Mouse (Mus musculus) CD4-positive, CD25-positive, alpha-beta regulatory T cell, adult 2 months (primary cell): ENCODE measurements around the gene Adcy9.

Experiments used
- DNase-seq: peaks from one replicate; pipeline ENCODE4 v3.0.0-alpha.2; 2012; ENCODE audit warnings: low read depth, low spot score

Gene Adcy9

GRCm38 (mm10) chr16:4320856-4321255, 99.4 kb downstream of the Adcy9 start:
- DNase-seq = no peak

GRCm38 (mm10) chr16:4318001-4318526, 102.2 kb downstream of the Adcy9 start:
- no peak for DNase-seq

GRCm38 (mm10) chr16:4316094-4316474, 104.2 kb downstream of the Adcy9 start:
- peak; percentile 86 for DNase-seq

GRCm38 (mm10) chr16:4315352-4316093, 104.8 kb downstream of the Adcy9 start:
- DNase-seq = no peak

GRCm38 (mm10) chr16:4314891-4315290, 105.4 kb downstream of the Adcy9 start:
- DNase-seq = no peak

- no peak for DNase-seq
Observed at GRCm38 (mm10) chr16:4312018-4312417, 108.3 kb downstream of the Adcy9 start.

- no peak for DNase-seq
Observed at GRCm38 (mm10) chr16:4311608-4312007, 108.7 kb downstream of the Adcy9 start.

- no peak for DNase-seq
Observed at GRCm38 (mm10) chr16:4307795-4308194, 112.5 kb downstream of the Adcy9 start.

GRCm38 (mm10) chr16:4304176-4304922, 115.9 kb downstream of the Adcy9 start:
- DNase-seq = peak; percentile 36

- DNase-seq = no peak
Observed at GRCm38 (mm10) chr16:4303554-4303953, 116.7 kb downstream of the Adcy9 start.

- DNase-seq = no peak
Observed at GRCm38 (mm10) chr16:4300280-4300679, 120.0 kb downstream of the Adcy9 start.

GRCm38 (mm10) chr16:4293259-4293658, 127.0 kb downstream of the Adcy9 start:
- no peak for DNase-seq

GRCm38 (mm10) chr16:4289507-4289906, 130.8 kb downstream of the Adcy9 start:
- DNase-seq = peak; percentile 43

- no peak for DNase-seq
Observed at GRCm38 (mm10) chr16:4286593-4286992, 133.7 kb downstream of the Adcy9 start.

- DNase-seq = peak; percentile 65
Observed at GRCm38 (mm10) chr16:4285257-4285656, 135.0 kb downstream of the Adcy9 start.

- no peak for DNase-seq
Observed at GRCm38 (mm10) chr16:4283267-4283851, 136.9 kb downstream of the Adcy9 start.

GRCm38 (mm10) chr16:4281470-4281869, 138.8 kb downstream of the Adcy9 start:
- DNase-seq = no peak

GRCm38 (mm10) chr16:4280949-4281348, 139.3 kb downstream of the Adcy9 start:
- no peak for DNase-seq

- DNase-seq = no peak
Observed at GRCm38 (mm10) chr16:4279601-4280000, 140.7 kb downstream of the Adcy9 start.

- no peak for DNase-seq
Observed at GRCm38 (mm10) chr16:4276621-4277020, 143.7 kb downstream of the Adcy9 start.

GRCm38 (mm10) chr16:4276151-4276550, 144.1 kb downstream of the Adcy9 start:
- no peak for DNase-seq

GRCm38 (mm10) chr16:4273702-4274476, 146.4 kb downstream of the Adcy9 start:
- no peak for DNase-seq
